Mouse (Mus musculus) kidney, postnatal 4 days (tissue): Measurements from ENCODE around the gene Tiam1.

ENCODE experiments used
- DNase-seq, 2 experiments: peaks; one replicate each; pipeline ENCODE4 v3.0.0; 2021; ENCODE audit warnings: mixed read lengths in 2 of 2

The Tiam1 gene

DNA sequence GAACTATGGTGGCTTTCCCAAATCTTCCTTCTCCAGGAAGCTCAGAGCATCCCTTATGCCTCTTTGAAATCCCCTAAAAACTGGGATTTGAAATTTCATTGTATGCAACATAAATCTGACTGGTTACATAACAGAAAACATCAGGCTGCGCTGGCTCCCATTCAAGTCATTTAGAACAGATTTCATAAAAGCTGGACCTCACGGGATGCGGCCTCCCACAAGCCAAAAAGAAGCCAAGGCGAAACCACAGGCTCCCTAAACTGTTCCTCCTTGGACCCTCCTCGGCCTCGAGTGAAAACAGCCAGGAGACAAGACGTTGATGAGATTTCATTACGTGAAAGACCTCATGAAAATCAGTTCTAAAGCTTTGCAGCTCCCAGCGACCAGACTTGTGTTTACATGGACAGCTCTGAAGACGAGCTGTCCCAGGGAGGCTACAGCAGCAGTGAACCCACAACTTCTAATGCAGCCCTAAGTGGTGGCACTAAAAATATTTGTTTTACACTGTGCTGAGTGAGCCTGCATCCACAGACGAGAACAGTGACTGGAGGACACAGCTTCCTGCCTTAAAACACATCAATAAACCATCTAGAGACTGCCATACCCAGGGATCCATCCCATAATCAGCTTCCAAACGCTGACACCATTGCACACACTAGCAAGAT, 96.9 kb downstream of the Tiam1 start:
- DNase-seq = peak; percentile 78 to 82

DNA sequence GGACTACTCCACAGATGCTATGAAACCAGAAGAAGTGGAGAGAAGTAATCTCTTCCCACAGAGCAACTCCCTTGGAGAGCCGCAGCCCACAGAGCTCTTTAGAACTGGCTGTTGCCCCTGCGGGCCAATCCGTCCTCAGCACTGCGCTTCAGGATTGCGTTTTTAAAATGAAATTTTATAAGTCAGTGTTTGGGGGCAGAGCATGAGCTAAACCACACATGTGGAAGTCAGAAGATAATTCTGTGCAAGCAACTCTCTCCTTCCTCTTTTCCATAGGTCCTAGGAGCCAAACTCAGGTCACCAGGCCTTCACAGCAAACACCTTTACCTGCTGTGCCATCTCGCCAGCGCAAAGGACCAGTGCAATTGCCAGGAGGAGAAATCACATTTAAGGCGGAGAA, 98.0 kb downstream of the Tiam1 start:
- DNase-seq = no peak

DNA sequence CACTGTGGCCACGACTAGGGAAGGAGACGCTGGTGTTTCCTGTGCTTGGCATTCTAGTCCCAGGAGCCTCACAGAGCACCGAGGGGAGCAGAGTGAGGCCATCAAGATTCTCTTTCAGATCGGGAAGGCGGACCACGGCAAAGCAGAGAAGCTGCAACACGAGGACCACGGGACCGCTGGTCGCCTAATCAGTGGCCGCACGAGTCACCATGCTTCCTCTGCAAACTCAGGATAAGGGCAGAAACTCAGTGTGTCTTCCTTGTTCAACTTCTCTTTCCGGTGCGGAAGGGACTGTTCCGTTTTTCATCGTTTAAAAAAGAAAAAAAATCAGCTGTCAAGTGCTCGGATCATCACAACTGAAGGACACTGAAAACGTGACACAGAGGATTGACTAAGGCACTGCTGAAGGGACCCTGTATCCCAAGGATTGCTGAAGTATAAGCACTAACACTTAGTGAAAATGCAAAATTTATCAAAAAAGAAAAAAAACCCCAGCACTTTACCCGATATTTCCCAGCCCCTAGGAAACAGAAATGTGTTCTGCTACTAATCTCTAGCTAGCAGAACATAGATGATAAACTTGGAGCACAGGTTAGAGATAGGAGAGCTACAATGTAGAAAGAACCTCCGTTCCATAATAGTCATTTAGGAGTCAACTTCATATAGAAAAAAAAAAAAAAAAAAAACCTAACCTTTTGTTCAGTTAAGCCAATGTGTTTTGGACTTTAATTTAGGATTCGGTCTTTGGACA, 99.4 kb downstream of the Tiam1 start:
- peak in 1 of 2 experiments; percentile 18 for DNase-seq

DNA sequence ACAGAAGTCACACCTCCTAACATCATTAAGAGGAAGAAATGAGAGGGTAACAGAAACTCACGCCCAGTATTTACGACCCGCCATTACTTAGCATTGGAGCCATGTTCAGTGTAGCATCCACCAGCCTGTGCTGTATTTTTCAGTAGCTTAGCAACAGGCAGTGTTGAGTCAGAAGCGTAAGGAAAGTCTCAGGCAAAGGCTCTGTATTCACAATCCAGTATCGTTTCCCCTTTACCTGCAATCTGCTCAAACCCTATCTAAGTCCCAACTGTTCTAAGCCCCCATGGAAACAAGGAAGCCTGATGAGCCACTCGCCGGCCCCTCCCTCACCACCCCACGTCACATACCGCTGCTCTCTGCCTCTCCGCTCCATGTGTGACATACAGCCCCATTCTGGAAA, 100.7 kb downstream of the Tiam1 start:
- DNase-seq = no peak

DNA sequence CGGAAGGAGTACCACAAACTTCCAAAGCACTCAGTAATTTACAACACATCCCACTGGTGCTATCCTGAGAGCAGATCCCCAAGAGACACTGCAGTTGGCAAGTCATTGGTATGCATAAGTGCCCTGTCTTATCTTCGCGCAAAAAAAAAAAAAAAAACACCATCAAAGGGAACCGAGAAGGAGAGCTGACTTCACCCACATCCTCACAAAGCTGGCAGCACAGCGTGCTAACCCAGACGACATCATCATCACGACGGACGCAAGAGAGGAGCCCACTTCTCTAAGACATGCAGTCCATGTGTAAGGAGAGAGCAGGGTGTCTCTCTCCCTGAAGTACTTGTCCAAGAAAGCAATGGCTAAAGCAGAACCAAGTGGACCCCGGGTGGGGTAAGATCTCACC, 101.2 kb downstream of the Tiam1 start:
- no peak for DNase-seq

DNA sequence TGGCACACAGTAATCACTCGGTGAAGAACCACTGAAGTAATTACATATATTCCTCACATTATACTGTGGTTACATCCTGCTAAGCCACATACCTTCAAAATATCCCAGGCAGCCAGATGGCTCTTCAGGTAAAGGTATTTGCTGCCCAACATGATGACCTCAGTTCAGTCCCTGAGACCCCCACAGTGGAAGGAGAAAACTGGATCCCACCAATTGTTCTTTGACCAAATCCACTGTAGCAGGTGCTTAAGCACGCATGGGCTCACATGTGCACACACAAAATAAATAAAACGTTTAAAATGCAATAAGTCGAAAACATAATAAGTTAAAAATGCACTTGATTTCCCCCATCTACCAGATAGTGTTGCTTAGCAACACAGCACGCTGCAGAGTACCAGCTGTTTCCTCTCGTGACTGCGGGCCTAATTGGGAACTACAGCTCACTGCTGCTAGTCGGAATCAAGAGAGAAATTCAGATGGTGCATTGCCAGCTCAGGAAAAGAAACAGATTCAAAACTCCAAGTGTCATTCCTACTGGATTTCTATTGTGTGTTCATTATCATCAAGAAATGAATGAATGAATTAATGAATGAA, 102.7 kb downstream of the Tiam1 start:
- peak; percentile 48 to 56 for DNase-seq

DNA sequence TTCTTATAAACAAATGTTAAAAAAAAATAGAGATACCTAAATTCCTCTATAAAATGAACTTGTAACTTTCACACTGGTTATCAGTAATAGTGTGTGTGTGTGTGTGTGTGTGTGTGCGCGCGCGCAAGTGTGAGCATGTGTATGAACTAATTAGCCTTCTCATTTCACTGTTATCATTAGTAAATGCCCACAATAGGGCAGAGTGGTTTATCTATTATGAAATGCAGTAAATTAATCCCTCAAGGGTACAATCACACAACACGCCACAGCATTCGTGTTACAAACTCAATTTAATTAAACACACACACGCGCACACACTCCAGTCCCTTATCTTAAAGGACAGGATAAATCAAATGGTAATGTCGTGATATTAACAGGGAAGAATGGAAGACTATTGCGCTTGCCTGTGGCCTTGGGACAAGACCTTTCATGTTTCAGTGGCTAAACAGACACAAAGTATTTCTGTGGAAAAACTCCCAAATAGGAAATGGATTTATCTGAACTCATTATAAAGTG, 107.9 kb downstream of the Tiam1 start:
- no peak for DNase-seq

DNA sequence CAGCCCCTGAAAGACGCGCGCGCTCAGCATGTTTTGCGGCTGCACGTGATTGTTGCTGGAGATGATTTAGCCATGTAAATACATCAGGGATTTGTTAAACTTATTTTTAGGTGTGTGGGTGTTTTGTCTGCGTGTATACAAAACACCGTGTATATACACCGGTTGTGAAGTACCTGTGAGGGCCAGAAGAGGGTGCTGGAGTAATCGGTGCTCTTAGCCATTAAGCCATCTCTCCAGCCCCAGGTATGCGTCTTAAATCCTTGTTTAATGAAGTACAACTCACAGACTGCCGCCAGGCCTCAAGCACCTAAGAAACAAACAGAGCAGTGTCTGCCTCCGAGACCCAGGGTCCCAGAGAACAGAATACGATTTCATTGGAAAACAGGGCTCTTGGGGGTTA, 113.2 kb downstream of the Tiam1 start:
- no peak for DNase-seq

DNA sequence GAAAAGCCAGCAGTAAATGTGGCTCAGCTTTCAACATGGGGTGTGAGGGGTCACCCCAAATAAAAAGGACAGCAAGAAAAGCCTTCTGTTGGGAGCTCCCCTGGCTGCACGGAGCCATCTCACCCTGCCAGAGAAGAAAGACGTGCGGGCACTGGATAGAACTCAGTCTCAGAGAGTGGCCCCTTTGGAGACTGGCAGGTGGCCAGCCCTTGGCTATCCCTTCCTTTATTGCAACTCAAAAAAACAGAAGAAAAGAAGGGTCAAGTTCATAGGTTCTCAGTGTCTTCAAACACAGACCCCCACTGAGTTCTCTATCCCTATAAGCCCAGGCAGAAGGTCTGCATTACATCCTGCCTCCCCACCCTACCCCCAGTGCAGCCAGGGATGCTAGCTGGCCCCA, 115.7 kb downstream of the Tiam1 start:
- DNase-seq = no peak

DNA sequence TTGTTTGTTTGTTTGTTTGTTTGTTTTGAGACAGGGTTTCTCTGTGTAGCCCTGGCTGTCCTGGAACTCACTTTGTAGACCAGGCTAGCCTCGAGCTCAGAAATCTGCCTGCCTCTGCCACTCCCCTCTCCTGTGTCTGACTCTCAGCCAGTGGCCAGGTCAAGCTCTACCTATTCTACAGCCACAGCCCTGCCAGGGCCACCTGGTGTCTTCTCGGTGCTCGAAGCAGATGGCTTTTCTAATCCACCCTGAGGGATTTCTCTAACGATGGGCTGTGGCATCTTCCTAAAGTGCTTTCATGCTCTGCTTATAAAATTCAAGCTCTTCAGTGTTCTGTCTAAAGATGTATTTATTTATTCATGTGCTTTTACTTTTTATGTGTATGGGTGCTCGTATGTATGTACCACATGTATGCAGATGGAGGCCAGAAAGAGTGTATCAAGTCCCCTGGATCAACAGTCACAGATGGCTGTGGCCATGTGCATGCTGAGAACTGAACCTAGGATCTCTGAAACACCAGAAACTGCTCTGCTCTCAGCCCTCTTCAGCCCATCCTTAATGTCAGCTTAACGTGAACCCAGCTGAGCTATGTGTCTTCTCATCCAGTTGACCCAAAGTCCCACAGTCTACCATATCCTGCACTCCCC, 117.9 kb downstream of the Tiam1 start:
- no peak for DNase-seq

DNA sequence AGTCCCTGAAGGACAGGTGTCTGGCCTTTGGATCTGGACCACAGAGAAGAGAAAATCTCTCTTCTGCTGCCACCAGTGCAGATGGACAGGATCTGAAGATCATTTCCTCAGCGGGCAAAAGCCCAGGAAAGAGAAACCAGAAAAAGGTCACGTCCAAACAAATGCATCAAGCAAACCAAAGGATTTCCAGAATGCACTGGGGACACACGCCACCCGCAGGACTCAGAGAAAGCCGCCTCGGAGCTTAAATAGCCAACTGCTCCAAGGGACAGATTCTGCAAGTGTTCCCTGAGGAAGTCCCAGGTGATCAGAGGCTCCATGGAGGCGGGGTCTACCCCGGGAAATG, 119.9 kb downstream of the Tiam1 start:
- no peak for DNase-seq

DNA sequence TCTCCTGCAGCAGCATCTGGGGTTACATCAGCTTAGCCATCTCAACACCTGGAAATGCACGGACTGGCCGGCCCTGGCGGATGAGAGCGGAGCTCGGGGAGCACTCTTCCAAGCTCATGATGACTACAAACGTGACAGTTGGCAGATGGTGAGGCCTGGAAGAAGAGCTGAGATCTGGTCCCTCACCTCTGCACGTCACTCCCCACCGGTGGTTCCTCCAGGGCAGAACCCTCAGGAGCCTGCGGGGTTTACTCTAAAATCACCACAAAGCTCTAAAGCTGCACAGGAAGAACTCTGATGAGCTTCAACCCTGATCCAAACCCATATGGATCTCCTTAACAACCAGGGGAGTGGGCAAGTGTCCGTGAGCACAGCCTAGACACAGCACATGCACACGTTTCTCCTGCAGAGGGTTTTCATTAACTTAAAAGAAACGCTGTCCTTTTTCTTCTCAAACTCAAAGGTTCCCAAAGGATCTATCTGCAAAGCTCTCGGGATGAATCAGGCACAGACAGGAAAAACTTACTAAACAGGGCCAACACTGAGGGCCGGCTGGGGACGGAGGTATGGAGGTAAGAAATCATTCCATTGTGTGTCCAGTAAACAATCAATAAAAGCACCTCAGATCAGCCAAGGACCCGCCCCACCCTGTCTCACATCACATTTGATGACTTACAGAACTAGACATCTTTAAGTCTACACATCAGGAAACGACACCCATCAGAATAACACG, 120.5 kb downstream of the Tiam1 start:
- no peak for DNase-seq

DNA sequence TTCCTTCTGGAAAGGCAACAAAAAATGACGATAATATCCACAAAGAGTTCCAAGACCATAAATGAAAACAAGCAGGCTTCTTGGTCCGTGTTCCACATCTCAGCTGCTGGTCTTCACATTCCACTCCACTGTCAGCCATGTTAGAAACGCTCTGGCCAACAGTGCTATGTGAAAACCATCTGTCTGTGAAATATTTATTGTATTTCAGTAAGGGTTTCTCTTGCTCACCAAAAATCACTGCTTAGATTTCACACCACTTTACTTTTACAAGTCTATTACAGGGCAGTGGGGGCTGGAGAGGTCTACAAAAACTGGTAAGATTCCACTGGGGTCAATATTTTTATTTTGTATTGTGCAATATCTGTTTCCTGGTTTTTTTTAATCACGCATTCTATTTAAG, 127.5 kb downstream of the Tiam1 start:
- DNase-seq = peak; percentile 21 to 32

DNA sequence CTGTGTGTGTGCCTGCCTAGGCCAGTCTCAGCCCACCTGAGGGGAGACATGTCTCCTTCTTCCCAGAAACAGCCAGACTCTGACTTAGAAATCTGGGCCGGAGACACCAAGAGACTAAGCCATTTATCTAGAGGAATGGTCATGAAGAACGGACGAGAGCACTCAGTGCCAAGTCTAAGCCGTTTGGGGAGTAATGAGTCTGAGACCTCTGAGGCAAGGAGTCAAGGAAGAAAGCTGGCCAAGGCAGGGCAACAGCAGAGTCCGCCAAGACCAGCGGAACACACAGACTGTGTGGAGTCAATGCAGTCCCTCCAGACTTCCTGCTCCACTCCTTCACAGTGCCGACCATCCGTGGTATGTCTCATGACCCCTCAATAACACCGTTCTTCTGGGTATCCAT, 129.0 kb downstream of the Tiam1 start:
- DNase-seq = peak; percentile 35 to 45

DNA sequence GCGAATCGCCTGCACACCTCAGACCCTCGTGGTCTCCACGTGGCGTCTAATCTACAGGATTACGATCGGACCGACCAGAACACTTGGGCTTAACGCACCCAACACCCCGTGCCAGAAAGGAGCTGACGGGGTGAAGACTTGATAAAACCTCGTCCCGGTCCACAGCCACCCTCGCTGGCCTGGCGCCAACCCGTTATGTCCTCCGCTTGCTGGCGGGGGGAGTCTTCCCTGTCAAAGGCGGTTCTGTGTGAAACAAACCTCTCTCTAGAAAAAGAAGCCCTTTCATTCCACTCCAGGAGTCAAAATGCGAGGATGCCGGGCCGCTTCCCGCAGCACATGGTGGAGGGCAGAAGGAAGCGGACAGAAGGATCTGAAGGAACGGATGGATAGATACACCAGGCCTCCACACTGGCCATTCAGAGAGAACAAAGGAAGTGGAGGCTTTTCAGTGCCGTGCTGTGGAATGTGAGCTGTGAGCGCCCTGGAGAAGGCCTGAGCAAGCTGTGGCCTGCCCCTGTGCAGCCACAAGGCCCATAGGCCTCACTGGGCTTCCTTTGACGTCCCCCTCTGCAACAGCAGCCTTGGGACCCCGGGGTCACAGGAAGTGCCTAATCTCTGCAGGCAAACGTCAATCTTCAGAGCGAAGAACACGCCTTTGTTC, 131.9 kb downstream of the Tiam1 start:
- peak in 1 of 2 experiments; percentile 33 for DNase-seq

DNA sequence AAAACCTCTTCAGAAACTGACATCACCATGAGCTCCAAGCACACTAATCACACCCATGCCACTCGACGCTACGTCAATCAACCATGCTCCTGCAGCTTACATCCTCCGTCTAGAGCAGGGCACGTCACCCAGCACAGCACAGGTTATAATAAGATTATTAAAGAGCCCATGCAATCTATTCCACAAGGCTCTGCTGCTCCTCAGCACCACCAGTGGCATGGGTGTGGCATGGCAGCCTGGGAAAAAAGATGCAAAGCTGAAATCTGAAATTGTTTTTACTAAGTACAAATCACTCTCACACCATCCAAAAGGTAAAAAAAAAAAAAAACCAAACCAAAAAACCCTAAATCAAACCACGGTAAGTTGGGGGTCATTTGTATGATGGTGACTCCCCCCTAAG, 135.1 kb downstream of the Tiam1 start:
- no peak for DNase-seq

DNA sequence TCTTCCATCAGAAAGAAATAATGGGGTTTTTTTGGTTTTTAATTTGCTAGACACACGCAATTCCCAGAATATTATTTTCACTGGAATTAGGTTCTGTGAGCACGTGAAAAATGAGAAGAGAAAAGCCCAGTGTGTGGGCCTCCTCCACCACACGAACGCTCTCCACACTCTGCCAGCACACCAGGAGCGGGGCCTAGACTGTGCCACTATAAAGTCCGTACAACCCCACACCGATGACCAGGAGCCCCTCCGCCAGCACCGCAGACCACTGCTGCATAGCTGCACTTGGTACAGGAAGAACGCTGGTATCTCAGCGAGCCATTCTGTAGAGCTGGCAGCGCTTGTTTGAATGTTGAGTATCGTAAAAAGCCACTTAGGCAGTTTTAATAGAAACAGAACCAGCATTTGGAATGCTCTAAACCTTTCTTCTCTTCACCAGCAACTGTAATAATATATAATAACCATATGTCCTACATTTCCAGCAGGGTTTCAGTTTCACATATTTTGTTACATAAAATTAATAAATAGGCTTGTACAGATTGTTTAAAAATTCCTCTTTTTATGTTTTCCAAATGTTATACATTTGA, 136.1 kb downstream of the Tiam1 start:
- no peak for DNase-seq

DNA sequence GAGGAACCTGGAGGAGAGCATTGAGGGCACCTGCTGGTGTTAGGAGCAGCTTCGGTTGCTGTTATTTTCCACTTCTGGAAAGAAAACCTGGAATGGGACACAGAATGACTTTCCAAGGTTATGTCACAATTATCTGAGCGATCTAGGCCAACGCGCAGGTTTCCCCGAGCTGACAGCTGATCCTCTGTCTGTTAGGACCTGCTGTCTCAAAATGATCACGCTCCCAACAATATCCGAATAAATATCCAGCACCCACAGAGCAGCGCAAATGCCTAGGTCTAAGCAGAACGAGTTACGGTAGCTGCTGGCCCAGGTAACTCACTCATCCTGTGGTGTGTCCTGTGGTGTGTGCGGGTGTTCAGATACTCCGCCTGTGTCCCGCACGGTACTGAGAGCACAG, 140.0 kb downstream of the Tiam1 start:
- DNase-seq = no peak

DNA sequence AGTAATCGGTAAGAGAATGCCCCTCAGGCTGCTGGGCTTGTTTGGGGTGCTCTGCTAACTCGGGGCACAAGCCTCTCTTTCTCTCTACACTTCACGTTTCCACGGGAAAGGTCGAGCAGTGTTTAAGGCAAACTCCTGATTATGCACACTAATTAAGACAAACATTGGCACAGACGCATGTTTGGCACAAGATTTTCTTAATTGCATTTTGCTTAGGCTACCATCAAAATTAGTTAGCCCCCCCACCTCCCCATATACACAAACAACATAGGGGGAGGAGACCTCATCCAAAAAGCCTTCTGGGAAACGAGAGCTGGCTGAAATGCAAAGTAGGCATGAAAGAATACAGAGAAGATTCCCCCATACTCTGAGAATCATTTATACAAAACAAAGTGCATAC, 148.4 kb downstream of the Tiam1 start:
- no peak for DNase-seq

DNA sequence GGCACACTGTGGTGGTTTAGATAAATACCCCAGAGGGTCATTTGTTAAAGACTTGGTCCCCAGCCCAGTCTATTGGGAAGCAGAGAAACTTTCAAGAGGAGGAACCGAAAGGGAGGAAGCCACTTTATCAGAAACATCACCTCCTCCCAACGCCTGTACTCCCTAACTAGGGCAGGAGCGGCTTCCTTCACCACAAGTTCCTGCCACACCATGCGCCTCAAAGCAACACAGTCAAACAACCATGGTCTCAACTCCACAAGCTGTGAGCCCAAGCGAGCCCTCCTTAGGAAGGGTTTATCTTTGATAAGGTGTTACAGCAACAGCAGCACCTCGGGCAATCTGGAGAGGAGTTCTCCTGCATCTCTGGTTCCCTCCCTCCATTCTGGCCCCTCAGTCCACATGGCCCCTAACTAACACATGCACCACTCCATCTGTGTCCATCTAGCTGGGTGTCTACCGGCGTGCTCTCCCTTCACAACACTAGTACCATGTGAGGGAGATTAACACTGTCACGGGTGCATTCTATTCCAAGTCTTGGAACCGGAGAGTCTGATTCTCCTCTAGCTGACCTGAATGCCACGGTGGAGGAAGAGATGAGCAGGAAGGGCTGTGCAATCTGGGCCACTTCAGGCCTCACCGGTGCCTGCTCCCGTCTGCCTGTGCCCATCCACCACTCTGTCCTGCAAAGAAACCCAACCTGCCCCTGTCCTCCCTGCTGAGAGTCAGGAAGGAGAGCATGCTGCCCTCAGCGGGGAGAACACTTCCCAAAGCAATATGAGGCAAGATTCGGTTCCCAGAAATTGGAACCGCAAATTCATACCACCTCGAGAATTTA, 149.4 kb downstream of the Tiam1 start:
- DNase-seq = no peak

DNA sequence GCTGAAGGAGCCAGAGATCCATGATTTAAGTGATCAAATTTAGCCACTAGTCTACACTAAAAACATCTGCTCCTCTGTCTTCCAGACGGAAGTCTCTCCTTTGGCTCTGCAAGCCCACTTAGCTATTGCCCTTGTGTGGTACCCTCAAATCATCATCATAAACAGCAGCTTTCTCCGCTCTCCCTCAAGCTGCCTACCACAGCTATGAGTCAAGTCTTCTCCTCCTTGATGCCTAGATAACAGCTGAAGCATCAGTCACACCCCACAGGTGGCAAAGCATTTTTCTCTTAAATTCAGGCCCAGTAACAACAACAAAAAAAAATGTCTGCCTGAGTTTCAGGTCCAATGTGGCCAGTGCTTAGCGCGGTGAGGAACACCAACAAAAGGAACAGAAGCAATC, 150.1 kb downstream of the Tiam1 start:
- no peak for DNase-seq
